Mouse (Mus musculus) embryonic facial prominence, embryonic 14.5 days (tissue): ENCODE results near the gene Il15ra. TPM values are rescaled to one million over a fixed set of nuclear protein-coding genes. Genes with fewer than 3 reads are reported as not detected.

Source experiments
- ATAC-seq: fragments of 200-750 bp; cut with Nextera tagmentation; 2 replicates; pipeline ENCODE4 v1.8.0; 2017; ENCODE audit warnings: low read depth, moderate number of reproducible peaks, moderate TSS enrichment
- DNase-seq: peaks from one replicate; pipeline ENCODE4 v3.0.0-alpha.2; 2015; ENCODE audit warnings: low spot score
- H3K27ac ChIP-seq: fragments of 300-500 bp; sonication (generic); replicated peaks from 2 replicates; pipeline ENCODE4 v1.5.1; 2014; ENCODE audit warnings: low read depth, mild to moderate bottlenecking, low read length, moderate library complexity
- H3K27me3 ChIP-seq: fragments of 300-500 bp; sonication (generic); replicated peaks from 2 replicates; pipeline ENCODE4 v1.6.1; 2014; ENCODE audit warnings: low read length; ENCODE audit not compliant: control insufficient read depth, insufficient read depth
- H3K36me3 ChIP-seq: fragments of 300-500 bp; sonication (generic); 2 replicates; pipeline ENCODE4 v1.6.1; 2014; ENCODE audit warnings: low read length, mixed read lengths; ENCODE audit not compliant: control insufficient read depth, insufficient read depth
- H3K4me1 ChIP-seq: fragments of 300-500 bp; sonication (generic); 2 replicates; pipeline ENCODE4 v1.6.1; 2014; ENCODE audit warnings: antibody characterized with exemption, low read length; ENCODE audit not compliant: control insufficient read depth, insufficient read depth
- H3K4me2 ChIP-seq: fragments of 300-500 bp; sonication (generic); 2 replicates; pipeline ENCODE4 v1.6.1; 2014; ENCODE audit warnings: low read depth, mild to moderate bottlenecking, low read length, moderate library complexity, mixed read lengths
- H3K4me3 ChIP-seq: fragments of 300-500 bp; sonication (generic); 2 replicates; pipeline ENCODE4 v1.5.1; 2014; ENCODE audit warnings: low read depth, mild to moderate bottlenecking, low read length
- H3K9ac ChIP-seq: fragments of 300-500 bp; sonication (generic); 2 replicates; pipeline ENCODE4 v1.6.1; 2014; ENCODE audit warnings: low read depth, mild to moderate bottlenecking, low read length, moderate library complexity, mixed read lengths
- H3K9me3 ChIP-seq: fragments of 300-500 bp; sonication (generic); 2 replicates; pipeline ENCODE4 v1.6.1; 2016; ENCODE audit warnings: low read length; ENCODE audit not compliant: control insufficient read depth
- WGBS: fragments of 180-500 bp; shearing (Covaris S2); extraction: QIAGEN DNeasy Blood & Tissue Kit; methylation state at CpG from one replicate; pipeline ENCODE4 v1.1.7; 2014; 5-methylcytosine and 5-hydroxymethylcytosine counted together
- polyA plus RNA-seq: library from polyadenylated mRNA; unstranded; fragments of >200 nt; fragmentation: Nextera tagmentation; extraction: Ambion mirVana; gene quantifications from 2 replicates; pipeline ENCODE4 v1.2.1, GENCODE M21; 2014

Il15ra gene
- polyA plus RNA-seq, 1 experiment from 2014 or later: 3.5 TPM

DNA sequence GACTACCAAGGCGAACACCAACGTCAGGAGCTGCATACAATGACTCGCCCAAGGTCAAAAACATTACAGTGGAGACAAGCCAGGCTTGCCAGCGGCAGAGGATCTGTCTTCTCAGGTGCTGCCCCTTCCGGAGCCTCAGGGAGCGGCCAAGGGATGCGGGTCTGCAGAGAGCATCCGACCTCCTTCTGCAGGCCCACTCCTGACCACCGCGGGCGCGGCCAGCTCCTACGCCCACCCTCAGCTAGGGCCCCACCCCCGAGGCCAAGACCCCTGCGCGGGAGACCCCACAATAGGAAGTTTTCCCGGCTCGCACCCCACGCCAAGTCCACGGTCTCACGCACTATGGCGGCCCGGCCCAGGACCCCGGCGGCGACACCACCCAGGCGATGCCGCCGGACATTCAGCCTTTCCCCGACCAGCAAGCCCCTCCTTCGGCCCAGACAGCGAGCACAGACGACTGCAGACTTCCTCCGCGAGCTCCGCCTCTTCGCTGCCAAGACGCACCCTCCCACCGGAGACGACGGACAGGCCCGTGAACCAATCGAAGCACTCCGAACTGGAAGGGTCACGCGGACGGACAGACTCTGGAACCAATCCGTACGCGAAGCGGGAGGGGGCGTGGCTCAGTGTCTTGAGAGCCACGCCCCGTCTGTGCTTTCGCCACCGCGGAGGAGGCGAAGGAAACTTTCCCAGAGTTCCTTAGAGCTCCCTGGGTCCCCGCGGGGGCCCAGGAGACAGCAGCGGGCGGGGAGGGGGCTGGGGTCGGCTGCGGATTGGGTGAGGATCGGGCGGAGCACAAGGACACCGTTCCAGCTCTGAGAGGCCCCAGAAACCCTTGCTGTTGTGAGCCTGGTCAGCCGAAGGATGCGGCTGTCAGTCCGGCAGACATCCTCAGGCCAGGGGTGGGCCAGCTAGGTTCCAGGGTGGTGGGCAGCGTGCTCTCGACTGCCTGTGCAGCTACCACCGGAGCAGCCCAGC lies 72.3 kb downstream of the Il15ra start, which contains the start of the genes Fbh1 and Ankrd16:
Gene Fbh1, minus strand, starts transcription at position 492 of the 978 bp plus-strand sequence.
Gene Ankrd16, plus strand, starts transcription at position 786 of the 978 bp plus-strand sequence.
- H3K4me1 ChIP-seq: peaks cover 23% of the 10 kb centered on the region
- no peaks in the 10 kb centered on the region for H3K27me3 ChIP-seq
- DNase-seq: peak; percentile 100
- peak; percentile 96 for ATAC-seq
- peak within 1 kb of the TSS; percentile 87 for H3K4me3 ChIP-seq
- peak within 1 kb of the TSS; percentile 67 for H3K4me2 ChIP-seq
- WGBS: under 1% methylated on average over 53 of the region's 73 CpGs
- H3K9me3 ChIP-seq: no peaks in the 10 kb centered on the region
- peaks cover 28% of the 10 kb centered on the region for H3K36me3 ChIP-seq
- H3K9ac ChIP-seq: peak within 1 kb of the TSS; percentile 88
- peak within 1 kb of the TSS; percentile 90 for H3K27ac ChIP-seq

DNA sequence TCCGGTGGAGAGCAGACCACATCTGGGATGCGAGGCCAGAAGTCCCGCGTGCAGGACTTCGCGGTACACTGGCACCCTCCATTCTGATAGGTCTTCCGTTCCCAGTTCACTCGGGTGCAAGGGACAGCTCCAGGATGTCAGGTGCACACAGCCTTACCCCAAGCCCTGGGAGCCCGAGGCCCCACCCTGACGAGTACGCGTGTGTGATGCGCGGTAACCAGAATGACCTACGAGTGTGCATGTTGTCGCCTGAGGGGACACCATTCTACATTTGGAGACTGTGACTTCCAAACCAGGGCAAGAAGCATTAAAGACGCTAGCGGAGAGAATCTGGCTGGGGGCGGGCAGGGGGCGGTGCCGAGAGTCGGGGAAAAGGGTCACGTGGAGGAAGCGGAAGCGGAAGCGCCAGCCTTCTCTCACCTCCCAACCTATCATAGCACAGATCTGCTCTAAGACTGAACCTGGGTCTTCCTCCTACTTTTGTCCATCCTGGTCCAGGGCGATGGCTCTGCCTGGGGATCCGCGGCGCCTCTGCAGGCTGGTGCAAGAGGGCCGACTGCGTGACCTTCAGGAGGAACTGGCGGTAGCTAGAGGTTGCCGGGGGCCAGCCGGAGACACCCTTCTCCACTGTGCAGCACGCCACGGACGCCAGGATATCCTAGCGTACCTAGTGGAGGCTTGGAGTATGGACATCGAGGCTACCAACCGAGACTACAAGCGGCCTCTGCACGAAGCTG lies 73.2 kb downstream of the Il15ra start:
- Histone ChIP-seq H3K9me3 (no peaks in the 10 kb centered on the region), H3K4me1 (peaks cover 23% of the 10 kb centered on the region), H3K4me2 (peak overlapping the region; percentile 67), H3K9ac (peak overlapping the region; percentile 84), H3K27ac (peak overlapping the region; percentile 90), H3K36me3 (peaks cover 37% of the 10 kb centered on the region), H3K27me3 (no peaks in the 10 kb centered on the region), H3K4me3 (peak overlapping the region; percentile 87)
- ATAC-seq (peak; percentile 89), DNase-seq (peak; percentile 95)
- WGBS: 1% methylated on average over 42 of the region's 43 CpGs

Other genes starting within 250 kb of the Il15ra start
- gene Pfkfb3, start 151.2 kb upstream of the Il15ra start, polyA plus RNA-seq: 9.2 and 9.8 TPM in 2 replicates
- gene Rbm17, start 101.1 kb upstream of the Il15ra start, polyA plus RNA-seq: 128 and 136 TPM in 2 replicates
- gene Gm17490, start 79.0 kb upstream of the Il15ra start, polyA plus RNA-seq: not detected in 2 replicates
- gene Il2ra, start 62.5 kb upstream of the Il15ra start, polyA plus RNA-seq: not detected in 2 replicates
- 136 and 147 TPM in 2 replicates for gene Fbh1, start 72.3 kb downstream of the Il15ra start, polyA plus RNA-seq
- gene Ankrd16, start 72.6 kb downstream of the Il15ra start, polyA plus RNA-seq: 22.0 and 24.5 TPM in 2 replicates